Mouse (Mus musculus) myocyte (in vitro differentiated cells): ENCODE measurements around the gene Dus4l. TPM values are rescaled to one million over a fixed set of nuclear protein-coding genes. Genes with fewer than 3 reads are reported as not detected.

Source experiments
- H3K27me3 ChIP-seq: one replicate; pipeline ENCODE4 v1.6.1; 2011; ENCODE audit not compliant: control insufficient read depth, insufficient read depth, insufficient read length
- H3K36me3 ChIP-seq: one replicate; pipeline ENCODE4 v1.6.1; 2011; ENCODE audit not compliant: control insufficient read depth, insufficient read depth
- H3K4me2 ChIP-seq: one replicate; pipeline ENCODE4 v1.6.1; 2011; ENCODE audit warnings: low read depth, control low read depth
- H3K4me3 ChIP-seq: one replicate; pipeline ENCODE4 v1.5.1; 2011; ENCODE audit warnings: mild to moderate bottlenecking, control low read depth, moderate library complexity
- H3K79me2 ChIP-seq: one replicate; pipeline ENCODE4 v1.6.1; 2011; ENCODE audit not compliant: control insufficient read depth, insufficient read depth
- H3ac ChIP-seq: one replicate; pipeline ENCODE4 v1.6.1; 2011; ENCODE audit not compliant: control insufficient read depth, insufficient read length
- CEBPB ChIP-seq: IDR thresholded peaks from 2 replicates; pipeline ENCODE4 v1.6.1; 2011; ENCODE audit warnings: mild to moderate bottlenecking, moderate library complexity; ENCODE audit not compliant: poor library complexity, insufficient read depth, severe bottlenecking
- E2F4 ChIP-seq: IDR thresholded peaks from one replicate; pipeline ENCODE4 v1.6.1; 2011; ENCODE audit warnings: mild to moderate bottlenecking, control low read depth, moderate library complexity; ENCODE audit not compliant: insufficient read depth
- MAX ChIP-seq: IDR thresholded peaks from one replicate; pipeline ENCODE4 v1.6.1; 2011; ENCODE audit warnings: low read depth, mild to moderate bottlenecking, control low read depth
- MYOD1 ChIP-seq, 3 experiments: IDR thresholded peaks; one replicate each; pipeline ENCODE4 v1.6.1; 2011; ENCODE audit warnings: control low read depth in 2 of 3, low read depth in 2 of 3, mild to moderate bottlenecking in 2 of 3, moderate library complexity in 1 of 3; ENCODE audit not compliant: insufficient read length in 2 of 3, control insufficient read depth in 1 of 3
- MYOG ChIP-seq, 3 experiments: IDR thresholded peaks; one replicate each; pipeline ENCODE4 v1.6.1; 2011; ENCODE audit warnings: control low read depth in 2 of 3, low read depth in 2 of 3, mild to moderate bottlenecking in 2 of 3; ENCODE audit not compliant: insufficient read length in 2 of 3, control insufficient read depth in 1 of 3, insufficient read depth in 1 of 3
- POLR2A ChIP-seq: IDR thresholded peaks from one replicate; pipeline ENCODE4 v1.6.1; 2011; ENCODE audit warnings: low read depth, mild to moderate bottlenecking, control low read depth, moderate library complexity; ENCODE audit not compliant: insufficient read length
- POLR2AphosphoS2 ChIP-seq: IDR thresholded peaks from one replicate; pipeline ENCODE4 v1.6.1; 2011; ENCODE audit warnings: low read depth, control low read depth; ENCODE audit not compliant: insufficient read length
- REST ChIP-seq: IDR thresholded peaks from one replicate; pipeline ENCODE4 v1.6.1; 2011; ENCODE audit warnings: mild to moderate bottlenecking, control low read depth, moderate library complexity; ENCODE audit not compliant: insufficient read depth, insufficient read length
- SRF ChIP-seq: IDR thresholded peaks from one replicate; pipeline ENCODE4 v1.6.1; 2011; ENCODE audit warnings: low read depth; ENCODE audit not compliant: control insufficient read depth, insufficient read length
- TCF12 ChIP-seq: IDR thresholded peaks from one replicate; pipeline ENCODE4 v1.6.1; 2011; ENCODE audit warnings: mild to moderate bottlenecking, control low read depth; ENCODE audit not compliant: poor library complexity, insufficient read depth, severe bottlenecking
- TCF3 ChIP-seq: IDR thresholded peaks from one replicate; pipeline ENCODE4 v1.6.1; 2011; ENCODE audit warnings: low read depth, control low read depth; ENCODE audit not compliant: insufficient read length
- USF1 ChIP-seq: IDR thresholded peaks from one replicate; pipeline ENCODE4 v1.6.1; 2011; ENCODE audit warnings: low read depth, mild to moderate bottlenecking, control low read depth, moderate library complexity
- polyA plus RNA-seq: library from polyadenylated mRNA; unstranded; fragments of >200 nt; fragmentation: generic; extraction: Trizol; gene quantifications from one replicate; pipeline ENCODE4 v1.2.1, GENCODE M21; 2012; ENCODE audit warnings: missing spikeins

Gene Dus4l
- 5.8 TPM for polyA plus RNA-seq

- Histone ChIP-seq H3K79me2 (peaks cover 9% of the 10 kb centered on the region), H3K36me3 (no peaks in the 10 kb centered on the region), H3K4me2 (peak within 1 kb of the TSS; percentile 76), H3K4me3 (peak within 1 kb of the TSS; percentile 80), H3K27me3 (no peaks in the 10 kb centered on the region), H3ac (peak within 1 kb of the TSS; percentile 70)
- TF ChIP-seq POLR2AphosphoS2, result peak; percentile 60
- peak; percentile 60; the same call in 1 of the 2 replicates for TF ChIP-seq CEBPB
- TF ChIP-seq TCF12, result no peak
- TF ChIP-seq MAX, result no peak
- no peak for TF ChIP-seq USF1
- no peak for TF ChIP-seq E2F4
- peak in 1 of 3 experiments; percentile 57 for TF ChIP-seq MYOD1 (IDR thresholded peaks at IDR 0.05; ENCODE audit: control insufficient read depth in 1 of 3, insufficient read length in 2 of 3, low read depth in 2 of 3)
- peak in 2 of 3 experiments; percentile 6 to 44 for TF ChIP-seq MYOG (IDR thresholded peaks at IDR 0.05; ENCODE audit: control insufficient read depth in 1 of 3, insufficient read depth in 1 of 3, insufficient read length in 2 of 3, low read depth in 2 of 3)
- no peak for TF ChIP-seq TCF3
- peak; percentile 87 for TF ChIP-seq POLR2A
- TF ChIP-seq SRF, result peak; percentile 90
Measured at GRCm38 (mm10) chr12:31654197-31654964, at the start of gene Dus4l, which contains the start of gene Cog5. Gene Dus4l (minus strand): TSS chr12:31654826. Gene Cog5 (plus strand): TSS chr12:31654869.

GRCm38 (mm10) chr12:31703904-31704303 is 49.3 kb upstream of the Dus4l start:
- TF ChIP-seq USF1 (no peak), POLR2AphosphoS2 (no peak)
- no peaks in the 10 kb centered on the region for H3K36me3 ChIP-seq
- H3K27me3 ChIP-seq, result no peaks in the 10 kb centered on the region
- H3ac ChIP-seq, result no peak overlapping the region
- H3K4me3 ChIP-seq, result no peak overlapping the region
- H3K79me2 ChIP-seq, result no peaks in the 10 kb centered on the region
- no peak overlapping the region for H3K4me2 ChIP-seq

- TF ChIP-seq TCF12, result no peak
- H3K79me2 ChIP-seq, result no peaks in the 10 kb centered on the region
- H3K4me2 ChIP-seq, result no peak overlapping the region
- H3K4me3 ChIP-seq, result no peak overlapping the region
- H3K36me3 ChIP-seq, result no peaks in the 10 kb centered on the region
- no peak overlapping the region for H3ac ChIP-seq
- H3K27me3 ChIP-seq, result no peaks in the 10 kb centered on the region
Measured at GRCm38 (mm10) chr12:31701411-31701810, 46.8 kb upstream of the Dus4l start.

GRCm38 (mm10) chr12:31700623-31701347 is 46.2 kb upstream of the Dus4l start:
- no peak overlapping the region for H3ac ChIP-seq
- H3K36me3 ChIP-seq, result no peaks in the 10 kb centered on the region
- no peaks in the 10 kb centered on the region for H3K79me2 ChIP-seq
- TF ChIP-seq POLR2A (no peak), MAX (no peak), E2F4 (no peak), TCF12 (no peak), MYOD1 (IDR thresholded peaks at IDR 0.05; ENCODE audit: control insufficient read depth in 1 of 3, insufficient read length in 2 of 3, low read depth in 2 of 3) (no peak), MYOG (IDR thresholded peaks at IDR 0.05; ENCODE audit: control insufficient read depth in 1 of 3, insufficient read depth in 1 of 3, insufficient read length in 2 of 3, low read depth in 2 of 3) (no peak), REST (no peak)
- no peak overlapping the region for H3K4me2 ChIP-seq
- H3K4me3 ChIP-seq, result no peak overlapping the region
- H3K27me3 ChIP-seq, result no peaks in the 10 kb centered on the region

- TF ChIP-seq SRF, result no peak
- TF ChIP-seq MYOG (IDR thresholded peaks at IDR 0.05; ENCODE audit: control insufficient read depth in 1 of 3, insufficient read depth in 1 of 3, insufficient read length in 2 of 3, low read depth in 2 of 3), result no peak
- TF ChIP-seq TCF3, result no peak
- no peak for TF ChIP-seq REST
- no peak for TF ChIP-seq E2F4
- TF ChIP-seq MYOD1 (IDR thresholded peaks at IDR 0.05; ENCODE audit: control insufficient read depth in 1 of 3, insufficient read length in 2 of 3, low read depth in 2 of 3), result no peak
- no peak for TF ChIP-seq POLR2A
- TF ChIP-seq POLR2AphosphoS2, result no peak
- TF ChIP-seq MAX, result no peak
- TF ChIP-seq TCF12, result no peak
- no peak for TF ChIP-seq CEBPB
- no peak for TF ChIP-seq USF1
- Histone ChIP-seq H3ac (no peak overlapping the region), H3K36me3 (no peaks in the 10 kb centered on the region), H3K4me3 (no peak overlapping the region), H3K79me2 (no peaks in the 10 kb centered on the region), H3K4me2 (no peak overlapping the region), H3K27me3 (no peaks in the 10 kb centered on the region)
Measured at GRCm38 (mm10) chr12:31693278-31693677, 38.7 kb upstream of the Dus4l start.
